9 mouse cellular contexts compared by ENCODE assay signal in genomic region chr6:146994236-146994635, GRCm38 (mm10). TPM values are rescaled to one million over a fixed set of nuclear protein-coding genes. Genes with fewer than 3 reads are reported as not detected.
DNase-seq lines count a peak whose midpoint lies in the region; ATAC-seq lines count a peak whose summit lies in the region.
"Had no signal": no experiment of that assay in that cellular context is flagged by ENCODE, and none has a peak within 500 bp of the region (broad histone marks: within the 10 kb centered on the region; RNA-seq: fewer than 3 reads in every experiment).

No protein-coding gene starts in this region.

- peak; percentile 55 to 86 for DNase-seq in heart, adult 18-20 months
- peak; percentile 67 for DNase-seq in urinary bladder, postnatal 25 days (ENCODE audit: low spot score)
- DNase-seq in urinary bladder, postnatal 10 days (ENCODE audit: low spot score): no peak
- peak; percentile 76 for DNase-seq in embryo, embryonic 10 days (ENCODE audit: low spot score)
- peak; percentile 75 to 77 for DNase-seq in kidney, postnatal 4 days
- DNase-seq in thymus, postnatal 36 days: peak; percentile 11 to 26

- peaks cover 8% of the 10 kb centered on the region for H3K36me3 ChIP-seq in heart, embryonic 11.5 days (ENCODE audit: control insufficient read depth, insufficient read depth, low read length)

- H3K4me3 ChIP-seq in heart, embryonic 11.5 days (ENCODE audit: low read depth, low read length): no peak overlapping the region
- H3K4me3 ChIP-seq: limb, embryonic 13.5 days had no signal

- no peaks in the 10 kb centered on the region for H3K27me3 ChIP-seq in heart, embryonic 11.5 days (ENCODE audit: control insufficient read depth, insufficient read depth, low read length)
- H3K27me3 ChIP-seq: limb, embryonic 13.5 days had no signal

- no peak overlapping the region for H3K4me2 ChIP-seq in heart, embryonic 11.5 days
- H3K4me2 ChIP-seq: limb, embryonic 13.5 days had no signal

- WGBS in heart, embryonic 11.5 days (ENCODE audit: insufficient replicate concordance): 40% methylated on average over 5 of the region's 5 CpGs

- ATAC-seq in heart, embryonic 11.5 days (replicated peaks; ENCODE audit: insufficient number of reproducible peaks, low FRiP score, low TSS enrichment): no peak
- peak; percentile 64 for ATAC-seq in megakaryocyte, adult 5-6 weeks (ENCODE audit: poor library complexity, severe bottlenecking)

- peaks cover 12% of the 10 kb centered on the region for H3K4me1 ChIP-seq in heart, embryonic 11.5 days (ENCODE audit: control insufficient read depth, insufficient read depth, low read length)

- no peak overlapping the region for H3K27ac ChIP-seq in heart, embryonic 11.5 days (ENCODE audit: low read depth, low read length)
- H3K27ac ChIP-seq: limb, embryonic 13.5 days had no signal

- H3K9me3 ChIP-seq in heart, embryonic 11.5 days (replicated peaks; ENCODE audit: control insufficient read depth, low read length): no peaks in the 10 kb centered on the region
- H3K9me3 ChIP-seq: limb, embryonic 13.5 days had no signal

- H3K9ac ChIP-seq in heart, embryonic 11.5 days (ENCODE audit: low read depth, low read length): no peak overlapping the region
- H3K9ac ChIP-seq: limb, embryonic 13.5 days had no signal

RNA-seq across cellular contexts. Expression of gene Rep15, which starts 38.1 kb away (rescaled TPM):
- 1 to 10 TPM in 1 of 2 experiments, under 1 TPM in 1; 0.95 to 1.2 TPM for total RNA-seq in heart, adult 18-20 months (2021)
- polyA plus RNA-seq in heart, embryonic 11.5 days (2014; fragmentation: Nextera tagmentation; extraction: Ambion mirVana): 1.1 and 1.3 TPM in 2 replicates
- total RNA-seq in megakaryocyte, adult 5-6 weeks (2015): 0.09 and 0.11 TPM in 2 replicates
- total RNA-seq in megakaryocyte, adult 5-6 weeks (2017): not detected in 2 replicates

RNA-seq across cellular contexts. Expression of gene 1700034J05Rik, which starts 40.0 kb away (rescaled TPM):
- not detected for total RNA-seq in heart, adult 18-20 months (2021)
- polyA plus RNA-seq in heart, embryonic 11.5 days (2014; fragmentation: Nextera tagmentation; extraction: Ambion mirVana): 0.21 and 0.42 TPM in 2 replicates
- not detected in 2 replicates for total RNA-seq in megakaryocyte, adult 5-6 weeks (2015)
- not detected in 2 replicates for total RNA-seq in megakaryocyte, adult 5-6 weeks (2017)

RNA-seq across cellular contexts. Expression of gene Mrps35, which starts 48.3 kb away (rescaled TPM):
- total RNA-seq in heart, adult 18-20 months (2021): 100 to 1,000 TPM; 170 to 189 TPM
- 128 and 135 TPM in 2 replicates for polyA plus RNA-seq in heart, embryonic 11.5 days (2014; fragmentation: Nextera tagmentation; extraction: Ambion mirVana)
- 46.9 and 61.2 TPM in 2 replicates for total RNA-seq in megakaryocyte, adult 5-6 weeks (2015)
- 30.7 and 73.0 TPM in 2 replicates for total RNA-seq in megakaryocyte, adult 5-6 weeks (2017)
